ENCODE assay signal across 14 mouse cellular contexts in genomic region chr13:114681196-114681595, GRCm38 (mm10).
A peak's percentile ranks its signal among the peaks of the same experiment; 100 is the strongest.
DNase-seq lines count a peak whose midpoint lies in the region; ATAC-seq and TF ChIP-seq lines count a peak whose summit lies in the region.
"Had no signal": no experiment of that assay in that cellular context is flagged by ENCODE, and none has a peak within 500 bp of the region (broad histone marks: within the 10 kb centered on the region; RNA-seq: fewer than 3 reads in every experiment).

No protein-coding gene starts in this region.

- peak overlapping the region; percentile 39; the same call in 1 of the 2 replicates for H3K9ac ChIP-seq in liver, adult 2 months (ENCODE audit: low read depth, low read length)
- H3K9ac ChIP-seq in liver, embryonic 11.5 days (ENCODE audit: low read depth, low read length), result no peak overlapping the region
- H3K9ac ChIP-seq: forebrain, embryonic 13.5 days; hindbrain, embryonic 13.5 days; midbrain, embryonic 12.5 days had no signal

- no peak overlapping the region for H3K4me2 ChIP-seq in liver, embryonic 11.5 days
- H3K4me2 ChIP-seq: forebrain, embryonic 13.5 days; hindbrain, embryonic 13.5 days; midbrain, embryonic 12.5 days had no signal

- H3K79me2 ChIP-seq in liver, adult 2 months (ENCODE audit: control insufficient read depth, insufficient read depth, low read length), result no peaks in the 10 kb centered on the region

- H3K27me3 ChIP-seq in liver, adult 2 months (ENCODE audit: control insufficient read depth, insufficient read depth, low read length), result no peaks in the 10 kb centered on the region
- no peaks in the 10 kb centered on the region for H3K27me3 ChIP-seq in liver, embryonic 11.5 days (replicated peaks; ENCODE audit: control insufficient read depth, insufficient read depth, low read length)
- H3K27me3 ChIP-seq: forebrain, embryonic 13.5 days; hindbrain, embryonic 13.5 days; midbrain, embryonic 12.5 days had no signal

- no peak for TF ChIP-seq POLR2A in liver, adult 2 months (IDR thresholded peaks at IDR 0.05; ENCODE audit: extremely low read depth, insufficient read depth, low read length)

- peak overlapping the region; percentile 97 for H3K27ac ChIP-seq in liver, adult 2 months (replicated peaks; ENCODE audit: insufficient read depth, low read depth, low read length)
- peak overlapping the region; percentile 58; the same call in 1 of the 2 replicates for H3K27ac ChIP-seq in liver, embryonic 11.5 days (ENCODE audit: low read depth, low read length)
- H3K27ac ChIP-seq: forebrain, embryonic 13.5 days; hindbrain, embryonic 13.5 days; macrophage; midbrain, embryonic 12.5 days had no signal

- no peak for TF ChIP-seq CTCF in liver, adult 2 months (IDR thresholded peaks at IDR 0.05; ENCODE audit: low read depth, low read length)

- H3K4me1 ChIP-seq in liver, adult 2 months (ENCODE audit: control insufficient read depth, insufficient read depth, low read length), result peaks cover 13% of the 10 kb centered on the region
- H3K4me1 ChIP-seq in liver, embryonic 11.5 days (replicated peaks; ENCODE audit: control insufficient read depth, insufficient read depth, low read length), result no peaks in the 10 kb centered on the region; the same call in 1 of the 2 replicates
- H3K4me1 ChIP-seq: forebrain, embryonic 13.5 days; hindbrain, embryonic 13.5 days; midbrain, embryonic 12.5 days had no signal

- no peaks in the 10 kb centered on the region for H3K9me3 ChIP-seq in liver, embryonic 11.5 days (ENCODE audit: control insufficient read depth, low read length)
- H3K9me3 ChIP-seq: forebrain, embryonic 13.5 days; hindbrain, embryonic 13.5 days; midbrain, embryonic 12.5 days had no signal

- WGBS in liver, adult 2 months, result 43% methylated on average over 4 of the region's 4 CpGs
- WGBS in liver, embryonic 11.5 days, result 58% methylated on average over 4 of the region's 4 CpGs

- peak; percentile 17 for DNase-seq in gastrocnemius, postnatal 25 days
- no peak for DNase-seq in gastrocnemius, adult 8-10 months (ENCODE audit: low spot score in 2 of 2)
- peak; percentile 74 for DNase-seq in liver, adult 2 months (ENCODE audit: extremely low read depth, low read depth, low spot score)
- no peak for DNase-seq in liver
- no peak for DNase-seq in liver, embryonic 11.5 days (ENCODE audit: low spot score)
- peak; percentile 30 for DNase-seq in lung, postnatal 36 days
- DNase-seq in frontal cortex, adult 2 months (ENCODE audit: extremely low spot score in 1 of 2, low spot score in 1 of 2), result no peak
- DNase-seq: cerebellum, postnatal 10 days; left cerebral cortex, postnatal 4 days; right cerebral cortex, adult 18-20 months had no signal

- H3K4me3 ChIP-seq in liver, adult 2 months (ENCODE audit: insufficient read depth, low read depth, low read length), result no peak overlapping the region
- no peak overlapping the region for H3K4me3 ChIP-seq in liver, embryonic 11.5 days (ENCODE audit: low read depth, low read length)
- H3K4me3 ChIP-seq: forebrain, embryonic 13.5 days; hindbrain, embryonic 13.5 days; midbrain, embryonic 12.5 days had no signal

- no peaks in the 10 kb centered on the region for H3K36me3 ChIP-seq in liver, adult 2 months (ENCODE audit: control insufficient read depth, insufficient read depth, low read length)
- H3K36me3 ChIP-seq in liver, embryonic 11.5 days (ENCODE audit: control insufficient read depth, insufficient read depth, low read length), result no peaks in the 10 kb centered on the region
- H3K36me3 ChIP-seq: hindbrain, embryonic 13.5 days; midbrain, embryonic 12.5 days had no signal

- ATAC-seq in liver, embryonic 11.5 days (replicated peaks; ENCODE audit: low FRiP score), result no peak
- ATAC-seq: forebrain, embryonic 13.5 days had no signal

Comparison
In these comparisons a context has a peak if more than half of its experiments do, and no peak if none do; other contexts are left out.
1. DNase-seq: peak in gastrocnemius, postnatal 25 days (single experiment), liver, adult 2 months (single experiment) and lung, postnatal 36 days (single experiment); none in gastrocnemius, adult 8-10 months (0 of 2), liver (single experiment), liver, embryonic 11.5 days (single experiment) and frontal cortex, adult 2 months (0 of 2).